Mouse (Mus musculus): ENCODE results near the gene Fgfr2. TPM values are rescaled to one million over a fixed set of nuclear protein-coding genes. Genes with fewer than 3 reads are reported as not detected.

The Fgfr2 gene
- polyA plus RNA-seq, 1 experiment from 2014 or later = 137 TPM

GRCm38 (mm10) chr7:130573746-130574145 lies 2549.4 kb downstream of the Fgfr2 start:
- Histone ChIP-seq H3K4me3 (replicated peaks) (no peak overlapping the region), H3K27ac (replicated peaks) (no peak overlapping the region), H3K4me2 (replicated peaks) (no peak overlapping the region), H3K36me3 (no peaks in the 10 kb centered on the region), H3K9me3 (replicated peaks) (no peaks in the 10 kb centered on the region), H3K4me1 (peaks cover 25% of the 10 kb centered on the region), H3K9ac (no peak overlapping the region), H3K27me3 (no peaks in the 10 kb centered on the region)
- 96% methylated on average over 10 of the region's 10 CpGs for WGBS
- no peak for ATAC-seq (ENCODE audit: insufficient number of reproducible peaks, low FRiP score, low TSS enrichment, low read depth)

- no peak for ATAC-seq (ENCODE audit: insufficient number of reproducible peaks, low FRiP score, low TSS enrichment, low read depth)
- 67% methylated on average over 11 of the region's 11 CpGs for WGBS
- Histone ChIP-seq H3K36me3 (no peaks in the 10 kb centered on the region), H3K4me3 (replicated peaks) (no peak within 1 kb of the TSS), H3K4me1 (peaks cover 21% of the 10 kb centered on the region), H3K9ac (no peak within 1 kb of the TSS), H3K27ac (replicated peaks) (no peak within 1 kb of the TSS), H3K4me2 (replicated peaks) (no peak within 1 kb of the TSS), H3K27me3 (no peaks in the 10 kb centered on the region), H3K9me3 (replicated peaks) (no peaks in the 10 kb centered on the region)
Measured at GRCm38 (mm10) chr7:130572821-130573220, 2550.3 kb downstream of the Fgfr2 start, which contains the start of gene Nsmce4a. Gene Nsmce4a (minus strand): TSS chr7:130573118.

- Histone ChIP-seq H3K27ac (replicated peaks) (no peak overlapping the region), H3K4me3 (replicated peaks) (no peak overlapping the region), H3K4me2 (replicated peaks) (no peak overlapping the region), H3K4me1 (0 out of 2 replicates have a peak, but pooled peaks cover 5% of the 10 kb centered on the region), H3K9me3 (replicated peaks) (no peaks in the 10 kb centered on the region), H3K27me3 (no peaks in the 10 kb centered on the region), H3K36me3 (no peaks in the 10 kb centered on the region), H3K9ac (no peak overlapping the region)
- 62% methylated on average over 7 of the region's 7 CpGs for WGBS
- no peak for ATAC-seq (ENCODE audit: insufficient number of reproducible peaks, low FRiP score, low TSS enrichment, low read depth)
Measured at GRCm38 (mm10) chr7:130570472-130570871, 2552.7 kb downstream of the Fgfr2 start.

- H3K9me3 ChIP-seq (replicated peaks) = no peaks in the 10 kb centered on the region
- no peak for ATAC-seq (ENCODE audit: insufficient number of reproducible peaks, low FRiP score, low TSS enrichment, low read depth)
- H3K4me1 ChIP-seq = no peaks in the 10 kb centered on the region
- 67% methylated on average over 9 of the region's 9 CpGs for WGBS
- no peak overlapping the region for H3K4me3 ChIP-seq (replicated peaks)
- no peak overlapping the region for H3K4me2 ChIP-seq (replicated peaks)
- no peak overlapping the region for H3K9ac ChIP-seq
- no peaks in the 10 kb centered on the region for H3K36me3 ChIP-seq
- H3K27ac ChIP-seq (replicated peaks) = no peak overlapping the region
- H3K27me3 ChIP-seq = no peaks in the 10 kb centered on the region
Measured at GRCm38 (mm10) chr7:130568783-130569436, 2554.2 kb downstream of the Fgfr2 start.

GRCm38 (mm10) chr7:130564596-130564995 lies 2558.6 kb downstream of the Fgfr2 start:
- Histone ChIP-seq H3K4me1 (no peaks in the 10 kb centered on the region), H3K9ac (no peak overlapping the region), H3K27ac (replicated peaks) (no peak overlapping the region), H3K9me3 (replicated peaks) (no peaks in the 10 kb centered on the region), H3K36me3 (no peaks in the 10 kb centered on the region), H3K27me3 (no peaks in the 10 kb centered on the region), H3K4me2 (replicated peaks) (no peak overlapping the region), H3K4me3 (replicated peaks) (no peak overlapping the region)
- ATAC-seq (ENCODE audit: insufficient number of reproducible peaks, low FRiP score, low TSS enrichment, low read depth) = 0 out of 2 replicates have a peak, but pooled peaks have one; percentile 34
- WGBS = 30% methylated on average over 3 of the region's 3 CpGs

- Histone ChIP-seq H3K4me3 (replicated peaks) (no peak overlapping the region), H3K9me3 (replicated peaks) (no peaks in the 10 kb centered on the region), H3K4me1 (no peaks in the 10 kb centered on the region), H3K27me3 (no peaks in the 10 kb centered on the region), H3K27ac (replicated peaks) (no peak overlapping the region), H3K9ac (no peak overlapping the region), H3K36me3 (no peaks in the 10 kb centered on the region), H3K4me2 (replicated peaks) (no peak overlapping the region)
- 61% methylated on average over 4 of the region's 4 CpGs for WGBS
- ATAC-seq (ENCODE audit: insufficient number of reproducible peaks, low FRiP score, low TSS enrichment, low read depth) = no peak
Measured at GRCm38 (mm10) chr7:130563880-130564279, 2559.3 kb downstream of the Fgfr2 start.

GRCm38 (mm10) chr7:130563276-130563675 lies 2559.9 kb downstream of the Fgfr2 start:
- H3K27me3 ChIP-seq = no peaks in the 10 kb centered on the region
- no peaks in the 10 kb centered on the region for H3K36me3 ChIP-seq
- H3K4me2 ChIP-seq (replicated peaks) = no peak overlapping the region
- no peaks in the 10 kb centered on the region for H3K4me1 ChIP-seq
- no peak for ATAC-seq (ENCODE audit: insufficient number of reproducible peaks, low FRiP score, low TSS enrichment, low read depth)
- no peak overlapping the region for H3K27ac ChIP-seq (replicated peaks)
- no peak overlapping the region for H3K4me3 ChIP-seq (replicated peaks)
- no peak overlapping the region for H3K9ac ChIP-seq
- no peaks in the 10 kb centered on the region for H3K9me3 ChIP-seq (replicated peaks)
- 86% methylated on average over 4 of the region's 4 CpGs for whole genome bisulfite sequencing

- WGBS = 53% methylated on average over 1 of the region's 1 CpGs
- Histone ChIP-seq H3K27me3 (no peaks in the 10 kb centered on the region), H3K4me2 (replicated peaks) (no peak overlapping the region), H3K36me3 (no peaks in the 10 kb centered on the region), H3K9me3 (replicated peaks) (no peaks in the 10 kb centered on the region), H3K4me3 (replicated peaks) (no peak overlapping the region), H3K4me1 (no peaks in the 10 kb centered on the region), H3K27ac (replicated peaks) (no peak overlapping the region), H3K9ac (no peak overlapping the region)
- no peak for ATAC-seq (ENCODE audit: insufficient number of reproducible peaks, low FRiP score, low TSS enrichment, low read depth)
Measured at GRCm38 (mm10) chr7:130560933-130561332, 2562.2 kb downstream of the Fgfr2 start.

GRCm38 (mm10) chr7:130558592-130558991 lies 2564.6 kb downstream of the Fgfr2 start:
- no peak overlapping the region for H3K4me2 ChIP-seq (replicated peaks)
- H3K27ac ChIP-seq (replicated peaks) = no peak overlapping the region
- no peak overlapping the region for H3K4me3 ChIP-seq (replicated peaks)
- no peaks in the 10 kb centered on the region for H3K9me3 ChIP-seq (replicated peaks)
- H3K9ac ChIP-seq = no peak overlapping the region
- H3K4me1 ChIP-seq = no peaks in the 10 kb centered on the region
- H3K36me3 ChIP-seq = no peaks in the 10 kb centered on the region
- H3K27me3 ChIP-seq = no peaks in the 10 kb centered on the region
- WGBS = 73% methylated on average over 4 of the region's 4 CpGs
- no peak for ATAC-seq (ENCODE audit: insufficient number of reproducible peaks, low FRiP score, low TSS enrichment, low read depth)

- Histone ChIP-seq H3K27me3 (no peaks in the 10 kb centered on the region), H3K4me3 (replicated peaks) (no peak overlapping the region), H3K27ac (replicated peaks) (no peak overlapping the region), H3K4me1 (peaks cover 4% of the 10 kb centered on the region; the same call in 1 of the 2 replicates), H3K9me3 (replicated peaks) (no peaks in the 10 kb centered on the region), H3K36me3 (no peaks in the 10 kb centered on the region), H3K9ac (no peak overlapping the region), H3K4me2 (replicated peaks) (no peak overlapping the region)
- WGBS = 58% methylated on average over 5 of the region's 5 CpGs
- no peak for ATAC-seq (ENCODE audit: insufficient number of reproducible peaks, low FRiP score, low TSS enrichment, low read depth)
Measured at GRCm38 (mm10) chr7:130555597-130555996, 2567.6 kb downstream of the Fgfr2 start.

- Histone ChIP-seq H3K36me3 (no peaks in the 10 kb centered on the region), H3K27ac (replicated peaks) (no peak overlapping the region), H3K4me3 (replicated peaks) (no peak overlapping the region), H3K27me3 (no peaks in the 10 kb centered on the region), H3K4me2 (replicated peaks) (no peak overlapping the region), H3K4me1 (peaks cover 4% of the 10 kb centered on the region; the same call in 1 of the 2 replicates), H3K9ac (no peak overlapping the region), H3K9me3 (replicated peaks) (no peaks in the 10 kb centered on the region)
- 42% methylated on average over 4 of the region's 4 CpGs for WGBS
- no peak for ATAC-seq (ENCODE audit: insufficient number of reproducible peaks, low FRiP score, low TSS enrichment, low read depth)
Measured at GRCm38 (mm10) chr7:130553321-130553720, 2569.8 kb downstream of the Fgfr2 start.

- 49% methylated on average over 5 of the region's 5 CpGs for WGBS
- Histone ChIP-seq H3K9me3 (replicated peaks) (no peaks in the 10 kb centered on the region), H3K27ac (replicated peaks) (no peak overlapping the region), H3K27me3 (no peaks in the 10 kb centered on the region), H3K4me3 (replicated peaks) (no peak overlapping the region), H3K36me3 (no peaks in the 10 kb centered on the region), H3K4me2 (replicated peaks) (no peak overlapping the region), H3K9ac (no peak overlapping the region), H3K4me1 (peaks cover 4% of the 10 kb centered on the region; the same call in 1 of the 2 replicates)
- ATAC-seq (ENCODE audit: insufficient number of reproducible peaks, low FRiP score, low TSS enrichment, low read depth) = no peak
Measured at GRCm38 (mm10) chr7:130552780-130553179, 2570.4 kb downstream of the Fgfr2 start.

All from embryonic facial prominence, embryonic 15.5 days (tissue).